In genomic region chr16:10313226-10313625, GRCm38 (mm10) we compare ENCODE assay signal across 9 mouse cellular contexts. TPM values are rescaled to one million over a fixed set of nuclear protein-coding genes. Genes with fewer than 3 reads are reported as not detected.
DNase-seq lines count a peak whose midpoint lies in the region; ATAC-seq lines count a peak whose summit lies in the region.
"Had no signal": no experiment of that assay in that cellular context is flagged by ENCODE, and none has a peak within 500 bp of the region (broad histone marks: within the 10 kb centered on the region; RNA-seq: fewer than 3 reads in every experiment).

No protein-coding gene starts in this region.

- peak; percentile 19; the same call in 1 of the 2 replicates for ATAC-seq in heart, embryonic 14.5 days (ENCODE audit: insufficient number of reproducible peaks, insufficient read depth, low FRiP score, low read depth)
- no peak for ATAC-seq in liver, embryonic 11.5 days (replicated peaks; ENCODE audit: low FRiP score)
- ATAC-seq in neural tube, embryonic 12.5 days (ENCODE audit: low FRiP score, low read depth), result peak; percentile 56

- H3K4me1 ChIP-seq in brown adipose tissue, adult 24 weeks (ENCODE audit: control insufficient read depth, insufficient read depth, insufficient read length, low read length), result no peaks in the 10 kb centered on the region
- peaks cover 22 to 27% of the 10 kb centered on the region in 2 experiments for H3K4me1 ChIP-seq in heart, embryonic 14.5 days (ENCODE audit: control insufficient read depth in 2 of 2, insufficient read depth in 2 of 2, low read length in 2 of 2)
- no peaks in the 10 kb centered on the region for H3K4me1 ChIP-seq in liver, embryonic 11.5 days (replicated peaks; ENCODE audit: control insufficient read depth, insufficient read depth, low read length)
- H3K4me1 ChIP-seq in neural tube, embryonic 12.5 days, result peaks cover 8% of the 10 kb centered on the region; the same call in 1 of the 2 replicates

- WGBS in heart, embryonic 14.5 days, result 3% methylated on average over 15 of the region's 15 CpGs
- WGBS in liver, embryonic 11.5 days, result 4% methylated on average over 15 of the region's 15 CpGs
- 4% methylated on average over 15 of the region's 15 CpGs for WGBS in neural tube, embryonic 12.5 days

- H3K4me2 ChIP-seq in heart, embryonic 14.5 days (ENCODE audit: low read length), result peak overlapping the region; percentile 80
- H3K4me2 ChIP-seq in liver, embryonic 11.5 days, result peak overlapping the region; percentile 59
- H3K4me2 ChIP-seq in neural tube, embryonic 12.5 days (replicated peaks), result peak overlapping the region; percentile 91

- DNase-seq in heart, adult 11 months, result peak; percentile 94
- DNase-seq in heart, adult 8-10 months (ENCODE audit: low spot score), result no peak
- peak; percentile 36 for DNase-seq in liver, embryonic 11.5 days (ENCODE audit: low spot score)
- DNase-seq in urinary bladder, adult 2 months (ENCODE audit: low spot score), result no peak
- no peak for DNase-seq in cerebellum, adult 8-10 months

- H3K27ac ChIP-seq in brown adipose tissue, adult 24 weeks (replicated peaks; ENCODE audit: low read depth, low read length), result no peak overlapping the region
- peak overlapping the region; percentile 34 to 59; a peak in 3 of 4 replicates for H3K27ac ChIP-seq in heart, embryonic 14.5 days (replicated peaks in 1 of 2; ENCODE audit: control insufficient read depth in 1 of 2, insufficient read depth in 1 of 2, low read depth in 2 of 2, low read length in 2 of 2)
- no peak overlapping the region for H3K27ac ChIP-seq in liver, embryonic 11.5 days (ENCODE audit: low read depth, low read length)
- no peak overlapping the region for H3K27ac ChIP-seq in neural tube, embryonic 12.5 days

- H3K36me3 ChIP-seq in heart, embryonic 14.5 days (ENCODE audit: control insufficient read depth, insufficient read depth, low read length), result 0 out of 2 replicates have a peak, but pooled peaks cover 4% of the 10 kb centered on the region
- no peaks in the 10 kb centered on the region for H3K36me3 ChIP-seq in liver, embryonic 11.5 days (ENCODE audit: control insufficient read depth, insufficient read depth, low read length)
- H3K36me3 ChIP-seq in neural tube, embryonic 12.5 days, result no peaks in the 10 kb centered on the region

- peak overlapping the region; percentile 75 for H3K4me3 ChIP-seq in brown adipose tissue, adult 24 weeks (ENCODE audit: insufficient read depth, low read depth, low read length)
- peak overlapping the region; percentile 58 to 67 for H3K4me3 ChIP-seq in heart, embryonic 14.5 days (ENCODE audit: control insufficient read depth in 1 of 2, insufficient read depth in 1 of 2, low read depth in 1 of 2, low read length in 2 of 2)
- peak overlapping the region; percentile 37 for H3K4me3 ChIP-seq in liver, embryonic 11.5 days (ENCODE audit: low read depth, low read length)
- peak overlapping the region; percentile 44 for H3K4me3 ChIP-seq in neural tube, embryonic 12.5 days

- no peaks in the 10 kb centered on the region for H3K27me3 ChIP-seq in heart, embryonic 14.5 days (ENCODE audit: control insufficient read depth, insufficient read depth, low read length)
- peaks cover 25% of the 10 kb centered on the region for H3K27me3 ChIP-seq in liver, embryonic 11.5 days (replicated peaks; ENCODE audit: control insufficient read depth, insufficient read depth, low read length)
- peaks cover 6% of the 10 kb centered on the region for H3K27me3 ChIP-seq in neural tube, embryonic 12.5 days (replicated peaks)

- H3K9me3 ChIP-seq in heart, embryonic 14.5 days (ENCODE audit: control insufficient read depth, low read length), result no peaks in the 10 kb centered on the region
- H3K9me3 ChIP-seq in liver, embryonic 11.5 days (ENCODE audit: control insufficient read depth, low read length), result no peaks in the 10 kb centered on the region
- H3K9me3 ChIP-seq in neural tube, embryonic 12.5 days, result no peaks in the 10 kb centered on the region

- H3K9ac ChIP-seq in heart, embryonic 14.5 days (ENCODE audit: low read length), result peak overlapping the region; percentile 87
- H3K9ac ChIP-seq in liver, embryonic 11.5 days (ENCODE audit: low read depth, low read length), result peak overlapping the region; percentile 12; the same call in 1 of the 2 replicates
- H3K9ac ChIP-seq in neural tube, embryonic 12.5 days, result peak overlapping the region; percentile 48

RNA-seq across cellular contexts. Expression of gene Emp2, which starts 0.5 kb away (rescaled TPM):
- 10 to 100 TPM; 32.6 to 40.9 (median 37.7) TPM for total RNA-seq in heart, adult 8-10 months (2022)
- 4.8 and 4.9 TPM in 2 replicates for polyA plus RNA-seq in brown adipose tissue, adult 24 weeks (2012; ENCODE audit: insufficient read depth, insufficient read length, missing spikeins)
- 35.9 and 37.2 TPM in 2 replicates for polyA plus RNA-seq in heart, embryonic 14.5 days (2014; fragmentation: Nextera tagmentation; extraction: Ambion mirVana)
- polyA plus RNA-seq in liver, embryonic 11.5 days (2014; fragmentation: Nextera tagmentation; extraction: Ambion mirVana), result 8.5 and 9.0 TPM in 2 replicates
- polyA plus RNA-seq in neural tube, embryonic 12.5 days (2016; fragmentation: Nextera tagmentation; extraction: Ambion mirVana), result 2.5 TPM in 2 replicates
- 87.9 and 90.7 TPM in 2 replicates for polyA plus RNA-seq in urinary bladder, adult 2 months (2012; rRNA removed)
- total RNA-seq: MEL had no signal

Comparison
In these comparisons a context has a peak if more than half of its experiments do, and no peak if none do; other contexts are left out.
1. DNase-seq: peak in heart, adult 11 months (single experiment) and liver, embryonic 11.5 days (single experiment); none in heart, adult 8-10 months (single experiment), urinary bladder, adult 2 months (single experiment) and cerebellum, adult 8-10 months (single experiment).
2. H3K27ac ChIP-seq: peak in heart, embryonic 14.5 days (2 of 2); none in brown adipose tissue, adult 24 weeks (single experiment), liver, embryonic 11.5 days (single experiment) and neural tube, embryonic 12.5 days (single experiment).
3. H3K9ac ChIP-seq: peak in every context shown above with its lines; median percentile 87 in heart, embryonic 14.5 days; 48 in neural tube, embryonic 12.5 days; 12 in liver, embryonic 11.5 days.
4. Peak in every context shown above with its lines, with median percentiles within 50 percentile points of each other: H3K4me3 ChIP-seq and H3K4me2 ChIP-seq.